Mouse (Mus musculus): ENCODE results near the gene Prkg1.

GRCm38 (mm10) chr19:31170985-31171384 is 593.8 kb downstream of the Prkg1 start:
- TF ChIP-seq GATA1 (IDR thresholded peaks at IDR 0.05; ENCODE audit: borderline replicate concordance, low read length) (no peak), FLI1 (IDR thresholded peaks at IDR 0.05; ENCODE audit: low read length) (no peak)
